Mouse (Mus musculus) left cerebral cortex, postnatal 10 days (tissue): Measurements from ENCODE around the gene Grin2b. TPM values are rescaled to one million over a fixed set of nuclear protein-coding genes. Genes with fewer than 3 reads are reported as not detected.
A peak's percentile ranks its signal among the peaks of the same experiment; 100 is the strongest.

Experiments
- DNase-seq, 2 experiments: peaks; one replicate each; pipeline ENCODE4 v3.0.0; 2021 to 2022; ENCODE audit warnings: low spot score in 2 of 2, mixed read lengths in 1 of 2; ENCODE audit errors: extremely low spot score in 1 of 2
- intact Hi-C: fragments of 180-260 bp; cut with DNase I; formaldehyde crosslinking; loops from one replicate; pipeline ENCODE4 v1.15.1; 2025
- total RNA-seq, 2 experiments: library from RNA; stranded (reverse); gene quantifications; 2 replicates each; pipeline ENCODE4 v1.2.3; 2021

The Grin2b gene
- total RNA-seq, 2 experiments from 2014 or later = 318 to 347 TPM

DNA sequence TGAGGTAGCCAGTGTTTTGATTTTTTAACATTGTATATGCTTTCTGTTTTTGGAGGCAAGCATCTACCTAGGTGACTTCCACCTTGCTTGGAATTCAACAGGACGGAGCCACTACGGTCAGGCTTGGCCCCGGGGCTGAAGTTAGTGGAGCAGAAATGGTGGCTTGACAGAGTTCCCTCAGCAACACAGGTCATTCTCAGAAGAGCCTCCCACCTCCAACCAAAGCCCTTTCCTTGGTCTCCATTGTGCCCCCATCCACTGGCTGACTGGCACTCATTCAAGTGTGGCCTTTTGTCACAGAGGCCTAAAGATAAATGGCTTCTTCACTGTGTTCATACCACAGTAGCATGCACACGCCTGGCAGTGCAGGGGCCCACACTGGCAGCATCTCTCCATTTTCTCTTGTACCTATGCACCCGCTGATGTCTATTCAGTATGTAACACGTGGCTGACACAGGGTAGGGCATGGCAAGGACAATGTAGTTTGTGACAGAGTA lies 230.1 kb downstream of the Grin2b start:
- intact Hi-C loops = no loop called here

DNA sequence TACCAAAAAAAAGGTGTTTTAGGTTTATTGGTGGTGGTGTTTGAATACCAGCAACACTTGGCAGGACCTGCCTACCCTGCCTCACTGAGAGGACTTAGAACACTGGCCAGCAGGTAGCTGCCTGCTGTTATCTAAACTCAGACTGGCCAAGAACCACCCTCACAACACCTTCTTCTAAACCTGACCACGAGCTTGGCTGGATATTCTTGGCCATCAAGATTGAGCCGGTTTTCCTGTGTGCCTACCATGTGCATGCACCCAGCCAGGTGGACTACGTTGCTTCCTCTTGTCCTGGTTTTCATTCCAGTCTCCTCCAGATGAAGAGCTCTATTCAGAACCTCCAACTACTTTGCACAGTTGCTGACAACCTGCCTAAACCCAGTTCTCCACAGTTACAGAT lies 240.4 kb downstream of the Grin2b start:
- intact Hi-C loops = no loop called here
- DNase-seq = no peak

More for the DNA sequence above, 230.1 kb downstream of the Grin2b start:
- no peak for DNase-seq

DNA sequence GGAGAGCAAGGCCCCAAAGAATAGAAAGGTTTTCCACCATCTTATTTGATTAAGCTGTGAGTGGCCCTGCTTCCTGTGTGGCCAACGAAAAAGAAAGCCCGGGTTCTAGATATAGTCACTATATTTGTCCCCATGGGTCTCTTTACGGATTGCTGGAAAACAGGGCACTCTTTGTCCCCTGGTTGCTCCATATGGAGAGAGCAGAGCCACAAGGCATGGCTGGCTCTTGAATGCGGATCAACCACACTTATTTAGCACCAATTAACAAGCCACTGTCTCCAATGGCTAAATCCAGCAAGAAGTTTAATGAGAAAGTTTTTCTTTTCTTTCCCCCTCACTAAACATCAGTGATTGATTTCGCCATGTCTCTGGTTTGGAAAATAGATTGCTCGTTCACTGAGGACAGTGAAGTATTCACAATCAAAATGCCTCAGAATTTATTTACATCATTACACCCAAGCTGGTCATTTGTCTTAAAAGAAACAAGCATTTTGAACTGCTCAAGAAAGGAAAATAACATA lies 240.9 kb downstream of the Grin2b start:
- intact Hi-C loops = no loop called here
- no peak for DNase-seq

DNA sequence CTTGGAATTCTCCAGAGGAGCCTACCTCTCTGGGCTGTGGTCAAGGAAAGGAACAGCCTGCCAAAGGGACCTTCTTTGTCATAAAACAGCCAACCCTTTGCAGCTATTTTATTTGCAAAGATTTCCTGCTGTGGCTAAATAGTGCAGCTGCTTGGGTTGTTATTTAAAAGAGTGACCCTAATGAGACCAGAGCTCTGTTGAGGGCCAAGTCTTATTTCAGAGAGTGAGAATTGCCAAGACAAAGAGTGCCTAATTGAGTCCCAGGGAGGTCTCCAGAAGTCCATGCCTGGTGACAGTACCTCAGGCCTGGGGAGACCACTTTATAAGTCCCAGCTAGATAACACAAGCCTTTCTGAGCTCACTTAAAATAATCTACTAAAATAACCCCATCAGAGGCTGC lies 255.6 kb downstream of the Grin2b start:
- intact Hi-C loops = no loop called here
- no peak for DNase-seq

DNA sequence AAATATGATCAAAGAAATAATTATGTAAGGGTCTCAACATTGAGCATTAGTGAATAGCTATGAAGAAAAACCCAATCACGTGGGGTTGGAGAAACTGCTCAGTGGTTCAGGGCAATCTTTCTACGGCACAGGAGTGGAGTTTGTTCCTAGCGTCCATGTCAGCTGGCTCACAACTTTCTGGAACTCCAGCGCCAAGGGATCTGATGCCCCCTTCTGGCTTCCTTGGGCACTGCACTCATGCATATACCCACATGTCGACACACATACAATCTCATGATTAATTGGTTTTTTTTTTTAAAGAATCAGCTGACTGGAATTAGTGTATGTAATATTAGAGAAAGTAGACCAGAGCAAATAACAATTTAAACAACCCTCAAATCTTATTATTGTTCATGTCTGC lies 258.7 kb downstream of the Grin2b start:
- intact Hi-C loops = no loop called here
- no peak for DNase-seq

DNA sequence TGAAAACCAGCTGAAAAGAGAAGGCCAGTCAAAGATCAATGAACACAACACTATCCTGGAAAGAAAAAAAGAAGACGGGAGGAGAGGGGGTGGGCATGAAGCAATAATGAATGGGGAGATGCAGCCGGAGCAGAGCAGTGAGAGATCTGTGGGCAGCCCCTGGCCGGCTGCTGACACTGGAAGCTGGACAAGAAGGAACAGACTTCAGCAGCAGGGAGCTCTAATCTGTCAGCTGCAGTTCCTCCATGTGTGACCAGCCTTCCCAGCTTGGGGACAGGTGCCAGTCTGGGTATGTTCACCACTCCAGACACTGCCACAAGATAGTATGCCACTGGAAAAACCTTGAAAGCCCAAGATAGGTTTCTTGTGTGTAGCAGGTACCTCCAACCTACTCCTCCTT lies 261.2 kb downstream of the Grin2b start:
- DNase-seq = no peak
- intact Hi-C loops = no loop called here

DNA sequence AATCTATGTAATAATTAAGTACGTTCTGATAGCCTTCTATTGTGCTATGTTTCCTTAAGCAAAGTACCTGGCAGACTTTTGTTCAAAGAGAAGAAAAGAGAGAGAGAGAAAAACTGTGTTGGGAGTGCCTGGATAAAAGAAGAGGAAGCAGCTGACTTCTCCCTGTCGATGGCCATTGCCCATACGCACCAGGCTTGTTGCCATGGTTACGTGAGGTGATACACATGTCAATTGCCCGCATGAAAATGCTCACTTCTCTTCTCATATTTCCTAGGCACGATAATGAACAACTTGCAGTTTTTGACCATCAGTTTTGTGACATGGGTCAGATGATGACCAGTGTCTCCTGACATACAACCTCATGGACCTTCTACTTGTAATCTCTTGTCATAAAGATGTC lies 262.2 kb downstream of the Grin2b start:
- intact Hi-C loops = no loop called here
- no peak for DNase-seq

DNA sequence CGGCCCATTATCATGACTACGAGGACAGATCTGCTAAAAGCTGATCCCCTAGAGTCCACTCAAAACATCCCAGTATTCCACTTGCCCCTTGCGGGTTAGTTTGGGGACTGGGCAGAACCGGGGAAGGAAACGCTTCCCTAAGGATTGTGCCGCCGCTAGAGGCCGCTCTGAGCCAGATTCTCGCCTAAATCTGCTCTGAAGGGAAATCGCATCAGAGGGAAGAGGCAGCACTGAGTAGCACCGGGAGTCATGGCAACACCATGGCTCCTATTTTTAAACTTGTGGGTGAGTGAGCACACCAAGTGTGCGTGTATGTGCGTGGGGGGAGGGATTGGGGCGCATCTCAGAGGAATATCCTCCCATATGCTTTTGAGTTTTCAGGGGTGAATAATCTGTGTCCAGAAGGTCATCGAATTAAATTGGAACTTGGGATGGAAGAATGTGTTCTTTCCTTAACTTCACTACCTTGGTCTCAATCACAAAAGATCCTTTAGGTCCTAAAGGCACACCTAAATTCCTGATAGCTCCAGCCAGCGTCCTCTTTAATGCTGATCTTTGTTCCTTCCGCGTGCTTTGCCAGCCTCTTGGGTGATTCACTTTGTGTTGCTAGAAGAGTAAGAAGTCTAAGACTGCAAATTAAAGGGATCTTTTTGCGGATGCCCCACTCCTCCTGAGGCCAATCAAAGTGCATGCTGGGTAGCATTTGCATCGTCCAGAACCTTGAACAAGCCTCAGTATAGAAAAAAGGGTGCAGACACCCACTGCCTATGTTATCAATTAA lies 265.6 kb downstream of the Grin2b start:
- peak; percentile 83 to 87 for DNase-seq
- intact Hi-C loops = loop anchor here (5.0 kb wide), 2 partner anchors 265 to 445 kb away; partner anchors contain the start of gene Grin2b

DNA sequence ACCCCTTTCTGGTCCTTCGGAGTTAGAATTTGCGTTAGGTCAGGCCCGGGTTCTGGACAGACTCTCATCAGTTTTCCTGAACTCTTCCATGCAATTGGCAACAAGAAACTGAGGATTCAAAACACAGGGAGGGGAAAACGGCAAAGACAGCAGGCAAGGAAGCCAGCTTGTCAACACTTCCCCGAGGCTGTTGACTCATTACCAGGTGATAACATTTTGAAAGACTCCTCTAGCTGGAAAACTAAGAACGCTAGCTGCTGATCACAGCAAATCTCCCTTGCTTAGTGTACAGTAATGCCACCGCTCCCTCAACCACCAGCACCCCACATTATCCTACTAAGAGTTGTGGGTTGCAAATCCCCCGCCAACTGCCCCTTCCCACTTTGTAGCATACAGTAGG lies 266.2 kb downstream of the Grin2b start:
- DNase-seq = no peak
- intact Hi-C loops = loop anchor here (5.0 kb wide), 2 partner anchors 265 to 445 kb away; partner anchors contain the start of gene Grin2b

DNA sequence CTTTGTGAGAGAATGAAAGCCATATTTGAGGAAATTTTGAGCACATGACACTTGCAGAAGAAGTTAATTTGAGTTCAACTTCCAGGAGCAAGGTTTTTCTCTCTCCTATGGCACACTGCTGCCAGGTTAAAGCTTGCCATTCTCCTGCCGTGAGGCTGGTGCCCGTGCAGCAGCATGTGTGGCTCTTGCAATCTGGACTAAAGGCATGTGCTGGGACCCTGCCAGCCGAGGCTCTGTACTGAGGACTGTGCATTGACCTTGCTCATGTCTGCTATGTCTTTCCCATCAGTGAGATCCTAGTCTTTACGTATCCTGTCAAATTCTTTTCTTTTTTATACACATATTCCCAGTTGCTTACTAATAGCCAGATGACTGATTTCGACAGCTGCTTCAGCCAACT lies 268.9 kb downstream of the Grin2b start:
- DNase-seq = no peak
- intact Hi-C loops = no loop called here

DNA sequence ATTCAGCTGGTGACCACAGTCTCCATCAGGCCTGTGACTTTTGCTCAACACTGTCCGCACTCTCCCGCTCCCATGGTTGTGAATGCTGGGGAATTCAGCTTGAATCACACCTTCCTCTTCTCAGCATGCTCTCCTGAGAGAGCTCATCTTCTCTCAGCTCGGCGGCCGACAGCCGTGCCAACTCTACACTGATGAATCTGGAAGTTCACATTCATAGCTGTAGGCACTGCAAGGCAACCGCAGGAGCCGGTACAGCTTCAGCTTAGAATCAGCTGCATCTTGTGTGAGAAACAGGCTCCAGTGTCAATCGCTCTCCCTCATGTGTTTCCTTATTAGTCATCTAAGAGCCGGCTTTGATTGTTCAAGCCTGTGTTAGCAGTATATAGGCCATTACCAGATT lies 272.9 kb downstream of the Grin2b start:
- peak; percentile 37 to 47 for DNase-seq
- intact Hi-C loops = no loop called here

DNA sequence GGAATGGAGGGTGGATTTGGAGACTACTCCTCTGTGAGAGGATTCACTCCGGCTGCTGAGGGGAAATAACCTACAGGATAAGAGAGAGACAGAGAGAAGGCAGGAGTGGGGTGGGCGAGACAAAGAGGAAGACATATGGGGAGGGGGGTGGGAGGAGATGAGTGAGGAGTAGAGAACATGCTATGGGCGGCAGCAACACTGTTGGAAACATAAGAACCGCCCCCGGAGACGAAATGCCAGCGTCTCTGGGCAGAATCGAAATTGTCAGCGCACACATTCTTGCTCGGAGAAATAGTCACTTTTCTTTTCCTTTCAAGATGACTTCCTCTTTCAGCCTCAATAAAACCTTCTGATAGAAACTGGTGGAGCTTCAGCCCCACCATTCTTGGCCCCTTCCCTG lies 274.1 kb downstream of the Grin2b start:
- DNase-seq = peak; percentile 43 to 61
- intact Hi-C loops = loop anchor here (10.0 kb wide), 1 partner anchor 454 kb away; no protein-coding TSS in a partner anchor

DNA sequence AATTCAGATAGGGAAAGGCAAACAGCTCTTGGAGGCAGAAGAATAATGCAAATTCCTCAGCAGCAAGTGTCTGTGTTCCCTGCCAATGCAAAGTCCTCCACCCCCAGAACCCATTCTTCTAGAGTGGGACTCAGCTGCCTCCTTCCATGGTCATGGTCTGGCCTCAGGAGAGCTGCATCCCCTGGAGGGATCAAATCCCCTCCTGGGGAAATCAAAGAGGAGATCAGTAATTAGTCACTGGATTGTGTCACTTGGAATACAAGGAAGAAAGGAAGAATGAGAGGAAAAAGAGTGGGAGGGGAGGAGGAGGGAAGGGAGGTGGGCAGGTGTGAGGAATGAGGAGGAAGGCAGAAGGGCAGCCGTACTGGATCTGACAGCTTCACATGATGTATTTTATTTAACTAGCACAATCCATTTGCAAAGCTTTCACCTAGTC lies 278.5 kb downstream of the Grin2b start:
- intact Hi-C loops = loop anchor here (10.0 kb wide), 1 partner anchor 450 kb away; no protein-coding TSS in a partner anchor
- DNase-seq = no peak

DNA sequence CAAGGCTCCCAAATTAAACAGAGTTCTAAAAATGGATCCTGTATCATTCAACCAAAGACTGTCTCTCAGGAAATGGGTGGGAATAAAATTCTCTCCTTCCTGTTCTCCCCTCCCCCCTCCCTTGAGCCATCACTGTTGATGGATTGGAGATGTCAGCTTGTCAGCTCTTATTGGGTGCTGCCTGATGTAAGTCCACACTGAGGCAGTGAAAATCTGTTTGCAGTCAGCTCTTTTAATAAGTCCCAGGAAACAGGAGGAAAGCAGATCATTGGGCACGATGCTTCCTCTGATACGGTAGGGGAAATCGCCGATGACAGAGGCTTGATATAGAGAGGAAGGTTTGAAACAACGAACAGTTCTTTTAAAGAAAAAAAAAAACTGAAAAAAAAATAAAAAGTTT lies 290.7 kb downstream of the Grin2b start:
- intact Hi-C loops = no loop called here
- no peak for DNase-seq

DNA sequence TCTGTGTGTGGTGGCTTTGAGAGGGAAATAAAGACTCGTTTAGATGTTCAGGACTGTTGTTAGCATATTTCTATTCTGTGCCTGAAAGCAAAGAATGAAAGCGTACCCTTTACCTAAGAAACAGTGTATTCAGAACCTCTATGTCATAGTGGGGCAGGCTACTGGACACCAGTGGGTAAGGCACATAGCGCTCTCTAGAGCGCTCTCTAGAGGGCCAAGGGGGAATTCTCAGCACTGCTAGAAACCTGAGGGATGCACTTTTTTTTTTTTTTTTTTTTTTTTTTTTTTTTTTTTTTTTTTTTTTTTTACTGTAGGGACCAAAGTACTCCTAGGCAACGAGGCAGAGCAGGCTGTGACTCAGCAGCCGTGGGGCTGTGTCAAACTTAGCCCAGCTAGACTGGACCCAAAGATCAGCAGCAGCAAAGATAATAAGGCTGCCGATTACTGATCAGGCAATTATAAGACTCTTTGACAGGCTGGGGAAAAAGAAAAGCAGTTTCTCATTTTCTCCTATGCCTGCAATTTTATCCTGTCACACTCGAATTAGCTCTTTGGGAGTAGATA lies 297.1 kb downstream of the Grin2b start:
- intact Hi-C loops = no loop called here
- no peak for DNase-seq

DNA sequence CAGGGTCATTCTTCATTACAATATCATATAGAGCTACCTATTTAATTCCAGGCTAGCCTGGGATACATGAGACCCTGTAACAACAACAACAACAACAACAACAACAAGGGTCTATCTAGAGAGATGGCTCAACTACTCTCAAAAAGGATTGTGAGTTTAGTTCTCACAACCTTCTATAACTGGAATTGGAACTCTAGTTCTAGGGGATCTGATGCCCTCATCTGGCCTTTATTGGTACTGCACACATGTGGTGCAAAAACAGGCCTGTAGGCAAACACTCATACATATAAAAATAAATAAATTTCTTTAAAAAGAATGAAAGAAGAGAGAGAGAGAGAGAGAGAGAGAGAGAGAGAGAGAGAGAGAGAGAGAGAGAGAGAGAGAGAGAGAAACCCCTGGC lies 298.7 kb downstream of the Grin2b start:
- intact Hi-C loops = no loop called here

DNA sequence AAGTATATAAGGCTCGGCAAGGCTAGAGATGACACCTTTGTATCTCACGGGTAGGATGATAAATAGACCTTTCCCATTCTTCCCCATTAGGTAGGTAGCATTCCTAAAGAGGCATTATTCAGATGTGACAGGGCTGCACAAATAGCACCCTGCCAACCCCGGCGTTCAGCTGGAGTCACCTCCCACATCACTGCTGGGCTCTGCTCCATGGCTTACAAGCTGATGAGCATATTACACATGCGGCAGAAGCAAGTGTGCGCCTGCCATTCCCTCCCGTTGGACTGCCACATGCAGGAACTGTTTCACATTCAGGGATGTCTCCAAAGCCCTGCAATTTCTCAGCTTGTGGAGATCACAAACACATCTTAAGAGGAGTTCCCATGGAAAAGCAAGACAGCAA lies 307.5 kb downstream of the Grin2b start:
- intact Hi-C loops = no loop called here
- peak; percentile 37 to 50 for DNase-seq

More for the DNA sequence above, 298.7 kb downstream of the Grin2b start:
- no peak for DNase-seq

DNA sequence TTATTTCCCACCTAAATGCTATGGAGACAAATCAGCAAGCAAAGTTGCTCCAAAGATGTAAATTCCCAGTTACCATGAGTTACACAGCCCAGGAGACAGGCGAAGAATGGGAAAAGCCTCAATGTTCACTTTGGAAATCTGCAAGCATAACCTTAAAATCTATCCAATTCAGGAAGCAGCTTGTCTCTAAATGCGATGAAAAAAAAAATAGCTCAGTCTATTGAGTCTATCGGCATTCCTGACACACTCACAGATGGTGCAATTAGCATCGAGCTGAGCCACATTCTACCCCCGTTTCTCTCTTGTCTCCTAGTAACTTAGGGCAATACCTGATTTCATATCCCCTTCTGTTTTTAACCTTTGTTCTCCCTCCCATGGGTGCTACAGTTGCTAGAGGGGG lies 309.3 kb downstream of the Grin2b start:
- intact Hi-C loops = no loop called here
- DNase-seq = peak in 1 of 2 experiments; percentile 30

DNA sequence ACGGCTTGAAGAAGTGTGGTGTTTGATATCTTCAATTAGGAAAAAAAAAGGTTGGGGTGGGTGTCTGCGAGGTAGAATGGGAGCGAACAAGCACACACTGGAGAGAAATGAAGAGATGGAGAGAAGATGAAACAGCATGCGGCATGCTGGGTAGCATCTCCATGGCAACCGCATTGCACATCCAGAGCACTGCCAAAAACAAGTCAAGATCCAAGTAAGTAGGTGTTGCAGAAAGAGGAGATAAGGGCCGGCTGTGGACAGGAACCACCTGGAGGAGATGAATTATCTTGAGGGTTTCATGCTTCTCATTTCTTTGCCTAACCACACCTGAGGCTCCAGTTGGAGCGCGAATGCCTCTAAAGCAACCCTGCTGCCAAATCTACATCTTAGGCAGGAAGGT lies 313.8 kb downstream of the Grin2b start:
- intact Hi-C loops = no loop called here
- peak; percentile 47 to 72 for DNase-seq

DNA sequence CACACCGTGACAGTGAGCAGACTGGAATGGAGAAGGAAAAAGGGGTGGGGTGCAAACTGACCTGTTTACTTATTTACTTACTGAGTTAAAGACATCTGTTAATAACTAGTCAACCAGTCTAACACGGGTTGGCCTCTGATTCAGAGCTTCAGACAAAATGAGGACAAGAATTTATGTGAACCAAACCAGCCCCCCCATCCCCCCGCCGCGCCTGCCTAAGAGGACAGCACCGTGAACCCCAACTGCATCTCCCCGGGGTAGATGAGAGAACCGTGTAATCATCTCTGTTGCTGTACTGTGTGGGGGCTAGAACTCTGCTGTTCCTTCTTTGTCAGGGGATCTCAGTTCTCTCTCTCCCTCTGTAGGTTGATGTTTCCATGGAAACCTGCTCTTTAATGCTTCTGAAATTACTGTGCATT lies 319.1 kb downstream of the Grin2b start:
- DNase-seq = no peak
- intact Hi-C loops = no loop called here
